Mouse (Mus musculus): Measurements from ENCODE around the gene Gtpbp3. TPM values are rescaled to one million over a fixed set of nuclear protein-coding genes. Genes with fewer than 3 reads are reported as not detected.

Gtpbp3 gene
- polyA plus RNA-seq, 1 experiment from 2014 or later: 12.6 TPM

- Histone ChIP-seq H3K4me3 (replicated peaks) (no peak overlapping the region), H3K27me3 (no peaks in the 10 kb centered on the region), H3K36me3 (replicated peaks) (peaks cover 47% of the 10 kb centered on the region), H3K4me1 (peaks cover 27% of the 10 kb centered on the region), H3K27ac (no peak overlapping the region), H3K9ac (no peak overlapping the region), H3K4me2 (no peak overlapping the region), H3K9me3 (no peaks in the 10 kb centered on the region)
- no peak for ATAC-seq (ENCODE audit: low FRiP score)
- WGBS: 96% methylated on average over 17 of the region's 17 CpGs
These were observed 16.0 kb upstream of the Gtpbp3 start for GRCm38 (mm10) chr8:71471861-71472260.

- no peak overlapping the region for H3K4me3 ChIP-seq (replicated peaks)
- no peaks in the 10 kb centered on the region for H3K27me3 ChIP-seq
- H3K4me2 ChIP-seq: no peak overlapping the region
- H3K4me1 ChIP-seq: peaks cover 37% of the 10 kb centered on the region
- no peaks in the 10 kb centered on the region for H3K9me3 ChIP-seq
- no peak overlapping the region for H3K27ac ChIP-seq
- 82% methylated on average over 8 of the region's 8 CpGs for WGBS
- ATAC-seq (ENCODE audit: low FRiP score): no peak
- peaks cover 50% of the 10 kb centered on the region for H3K36me3 ChIP-seq (replicated peaks)
- H3K9ac ChIP-seq: no peak overlapping the region
These were observed 15.1 kb upstream of the Gtpbp3 start for GRCm38 (mm10) chr8:71472601-71473386.

DNA sequence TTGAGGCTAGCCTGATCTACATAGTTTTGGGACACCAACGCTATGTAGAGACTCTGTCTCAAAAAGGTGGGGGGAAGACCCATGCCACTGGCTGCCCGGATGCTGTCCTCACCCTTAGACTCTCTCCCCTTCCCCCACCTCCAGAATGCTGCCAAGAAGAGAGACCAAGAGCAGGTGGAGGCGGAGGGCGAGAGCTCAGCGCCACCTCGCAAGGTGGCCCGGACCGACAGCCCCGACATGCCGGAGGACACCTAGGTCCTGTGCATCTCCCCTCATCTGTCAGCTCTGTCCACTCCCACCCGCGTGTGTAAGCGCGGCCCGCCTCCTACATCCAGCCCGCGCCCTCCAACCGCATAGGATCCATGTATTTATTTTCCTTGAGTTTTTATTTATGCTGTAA is 13.6 kb upstream of the Gtpbp3 start:
- H3K27ac ChIP-seq: no peak overlapping the region
- no peak overlapping the region for H3K4me2 ChIP-seq
- peaks cover 34% of the 10 kb centered on the region for H3K4me1 ChIP-seq
- 94% methylated on average over 18 of the region's 18 CpGs for WGBS
- H3K4me3 ChIP-seq (replicated peaks): no peak overlapping the region
- H3K9me3 ChIP-seq: no peaks in the 10 kb centered on the region
- H3K36me3 ChIP-seq (replicated peaks): peaks cover 63% of the 10 kb centered on the region
- no peaks in the 10 kb centered on the region for H3K27me3 ChIP-seq
- ATAC-seq (ENCODE audit: low FRiP score): no peak
- H3K9ac ChIP-seq: no peak overlapping the region

DNA sequence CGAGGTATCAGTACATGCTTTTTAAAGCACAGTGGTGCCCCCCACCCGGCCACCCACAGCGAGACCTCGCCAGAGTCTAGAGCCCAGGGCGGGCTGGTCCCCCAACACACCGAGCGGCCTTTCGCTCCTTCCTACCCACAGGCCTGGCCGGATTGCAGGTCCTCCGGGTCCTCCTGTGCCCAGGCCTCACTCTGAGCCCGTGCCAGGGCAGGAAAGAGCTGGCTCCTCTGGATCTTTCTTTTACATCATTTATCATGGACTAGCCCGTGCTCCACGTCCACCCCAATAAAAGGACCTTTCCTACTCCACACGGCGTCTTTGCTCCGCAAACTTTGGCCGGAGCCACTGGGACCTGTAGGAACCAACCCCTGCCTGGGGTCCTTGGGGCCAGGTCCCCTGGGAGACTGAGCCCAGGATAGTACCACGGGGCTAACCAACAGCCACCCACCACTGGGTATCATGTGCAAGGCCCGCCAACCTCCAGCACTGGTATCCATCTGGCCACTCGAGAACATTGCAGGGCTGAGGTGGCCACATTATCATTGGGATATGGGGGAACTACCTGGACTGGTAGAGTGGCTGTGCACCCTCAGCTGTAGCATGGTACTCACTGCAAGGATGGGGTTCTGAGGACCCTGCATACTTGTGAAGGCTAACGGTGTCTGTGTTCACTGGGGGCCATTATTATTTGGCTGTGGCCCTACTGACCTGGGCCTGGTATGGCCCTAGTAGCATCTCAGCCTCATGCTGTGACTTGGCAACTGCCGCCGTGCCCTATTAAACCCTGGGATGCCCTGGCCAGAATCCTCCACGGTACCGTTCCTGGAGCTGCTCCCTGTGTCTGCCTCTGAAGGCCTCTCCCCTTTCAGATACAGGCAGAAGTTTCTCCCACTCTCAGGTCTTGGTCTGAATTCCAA is 12.9 kb upstream of the Gtpbp3 start:
- H3K27me3 ChIP-seq: no peaks in the 10 kb centered on the region
- H3K9me3 ChIP-seq: no peaks in the 10 kb centered on the region
- H3K9ac ChIP-seq: no peak overlapping the region
- H3K36me3 ChIP-seq (replicated peaks): peaks cover 70% of the 10 kb centered on the region
- 91% methylated on average over 25 of the region's 25 CpGs for WGBS
- no peak for ATAC-seq (ENCODE audit: low FRiP score)
- H3K4me2 ChIP-seq: peak overlapping the region; percentile 90; the same call in 1 of the 2 replicates
- no peak overlapping the region for H3K27ac ChIP-seq
- H3K4me3 ChIP-seq (replicated peaks): no peak overlapping the region
- peaks cover 29% of the 10 kb centered on the region for H3K4me1 ChIP-seq

DNA sequence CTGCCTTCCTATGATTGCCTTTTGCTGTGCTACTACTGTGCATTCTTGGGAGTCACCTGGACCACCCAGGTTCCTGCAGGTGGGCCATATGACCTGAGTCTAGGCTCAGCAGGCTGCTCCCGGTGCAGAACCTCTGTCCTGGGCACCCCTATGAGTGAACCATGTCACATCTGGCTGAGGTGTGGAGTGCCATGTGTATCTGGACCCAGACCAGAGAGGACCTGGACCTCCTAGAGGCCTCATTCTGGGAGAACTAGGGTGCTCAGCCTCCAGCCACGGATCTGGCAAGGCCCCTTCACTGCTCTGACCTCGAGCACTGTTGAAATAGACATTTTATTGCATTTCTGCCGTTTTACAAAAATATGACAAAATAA is 12.2 kb upstream of the Gtpbp3 start:
- H3K27ac ChIP-seq: peak overlapping the region; percentile 90; the same call in 1 of the 2 replicates
- peak overlapping the region; percentile 64 for H3K4me3 ChIP-seq (replicated peaks)
- peak; percentile 23 for ATAC-seq (ENCODE audit: low FRiP score)
- H3K4me2 ChIP-seq: peak overlapping the region; percentile 90
- peaks cover 76% of the 10 kb centered on the region for H3K36me3 ChIP-seq (replicated peaks)
- peaks cover 23% of the 10 kb centered on the region for H3K4me1 ChIP-seq
- peak overlapping the region; percentile 72; the same call in 1 of the 2 replicates for H3K9ac ChIP-seq
- no peaks in the 10 kb centered on the region for H3K9me3 ChIP-seq
- 30% methylated on average over 4 of the region's 4 CpGs for WGBS
- no peaks in the 10 kb centered on the region for H3K27me3 ChIP-seq

- WGBS: under 1% methylated on average over 97 of the region's 121 CpGs
- ATAC-seq (ENCODE audit: low FRiP score): peak; percentile 63
- Histone ChIP-seq H3K27me3 (no peaks in the 10 kb centered on the region), H3K36me3 (replicated peaks) (peaks cover 77% of the 10 kb centered on the region), H3K4me3 (replicated peaks) (peak overlapping the region; percentile 64), H3K9me3 (no peaks in the 10 kb centered on the region), H3K9ac (peak overlapping the region; percentile 72), H3K4me1 (peaks cover 22% of the 10 kb centered on the region), H3K27ac (peak overlapping the region; percentile 90), H3K4me2 (peak overlapping the region; percentile 90)
These were observed 11.6 kb upstream of the Gtpbp3 start for GRCm38 (mm10) chr8:71476099-71476940.

DNA sequence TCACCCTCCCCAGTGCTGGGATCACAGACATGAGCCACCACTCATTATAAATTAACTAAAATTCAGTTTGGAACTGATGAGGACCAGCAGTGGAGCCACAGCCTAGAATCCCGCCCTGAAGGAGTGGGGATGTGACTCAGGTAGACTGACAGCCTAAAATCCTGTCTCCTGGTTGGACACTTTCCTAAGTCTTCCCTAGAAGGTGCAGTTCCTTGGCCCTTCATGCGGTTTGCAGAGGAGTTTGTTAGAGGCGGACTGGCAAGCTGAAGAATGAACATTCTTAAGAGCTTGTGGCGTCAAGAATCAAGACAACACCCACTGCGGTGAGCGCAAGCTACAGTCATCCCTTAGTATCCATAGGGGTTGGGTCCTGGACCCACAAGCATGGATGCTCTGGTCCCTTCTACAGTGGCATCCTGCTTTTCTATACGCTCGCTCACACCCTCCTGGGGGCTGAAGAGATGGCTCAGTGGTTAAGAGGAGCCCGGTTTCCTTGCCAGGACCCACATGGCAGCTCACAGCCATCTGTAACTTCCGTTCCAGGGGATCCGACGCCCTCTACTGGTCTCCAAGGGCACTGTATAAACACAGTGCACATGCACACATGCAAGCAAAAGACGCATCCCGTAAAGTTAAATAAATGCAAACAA is 10.6 kb upstream of the Gtpbp3 start:
- H3K27ac ChIP-seq: peak overlapping the region; percentile 90
- H3K9me3 ChIP-seq: no peaks in the 10 kb centered on the region
- H3K4me1 ChIP-seq: peaks cover 25% of the 10 kb centered on the region
- H3K36me3 ChIP-seq (replicated peaks): peaks cover 77% of the 10 kb centered on the region
- H3K9ac ChIP-seq: peak overlapping the region; percentile 72
- 43% methylated on average over 14 of the region's 14 CpGs for WGBS
- peak overlapping the region; percentile 64 for H3K4me3 ChIP-seq (replicated peaks)
- ATAC-seq (ENCODE audit: low FRiP score): no peak
- no peaks in the 10 kb centered on the region; the same call in 1 of the 2 replicates for H3K27me3 ChIP-seq
- peak overlapping the region; percentile 90 for H3K4me2 ChIP-seq

GRCm38 (mm10) chr8:71478943-71479342 is 9.0 kb upstream of the Gtpbp3 start:
- no peaks in the 10 kb centered on the region for H3K9me3 ChIP-seq
- H3K4me2 ChIP-seq: no peak overlapping the region
- no peak overlapping the region for H3K4me3 ChIP-seq (replicated peaks)
- no peak overlapping the region for H3K27ac ChIP-seq
- 0 out of 2 replicates have a peak overlapping the region, but pooled peaks have one; percentile 40 for H3K9ac ChIP-seq
- no peak for ATAC-seq (ENCODE audit: low FRiP score)
- H3K4me1 ChIP-seq: peaks cover 32% of the 10 kb centered on the region
- WGBS: 91% methylated on average over 11 of the region's 11 CpGs
- no peaks in the 10 kb centered on the region; the same call in 1 of the 2 replicates for H3K27me3 ChIP-seq
- peaks cover 76% of the 10 kb centered on the region for H3K36me3 ChIP-seq (replicated peaks)

DNA sequence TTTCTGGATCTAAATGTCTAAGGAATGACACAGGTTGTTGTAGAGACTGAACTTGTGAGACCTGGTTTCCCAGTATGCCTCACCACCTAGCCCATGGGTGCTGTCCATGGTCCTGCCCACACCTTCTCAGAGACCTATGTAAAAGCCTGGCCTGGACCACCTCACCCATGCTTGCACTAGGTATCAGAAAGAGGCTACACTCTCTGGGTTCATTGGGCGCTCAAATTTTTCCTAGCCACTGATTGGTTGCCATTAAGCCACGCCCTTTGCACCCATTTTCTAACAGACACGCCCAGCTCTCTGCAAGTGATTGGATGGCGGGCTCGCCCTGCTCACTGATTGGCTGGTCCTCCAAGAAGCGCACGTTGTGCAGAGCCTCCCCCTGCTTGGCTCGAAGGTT is 4.0 kb upstream of the Gtpbp3 start:
- Histone ChIP-seq H3K4me3 (replicated peaks) (no peak overlapping the region; the same call in 1 of the 2 replicates), H3K9me3 (no peaks in the 10 kb centered on the region), H3K27ac (no peak overlapping the region), H3K4me1 (peaks cover 43% of the 10 kb centered on the region), H3K4me2 (no peak overlapping the region), H3K27me3 (no peaks in the 10 kb centered on the region; the same call in 1 of the 2 replicates), H3K9ac (no peak overlapping the region), H3K36me3 (replicated peaks) (peaks cover 59% of the 10 kb centered on the region)
- 52% methylated on average over 8 of the region's 8 CpGs for WGBS
- ATAC-seq (ENCODE audit: low FRiP score): no peak

GRCm38 (mm10) chr8:71484736-71485135 is 3.2 kb upstream of the Gtpbp3 start:
- Histone ChIP-seq H3K4me2 (peak overlapping the region; percentile 75), H3K27me3 (no peaks in the 10 kb centered on the region; the same call in 1 of the 2 replicates), H3K9me3 (no peaks in the 10 kb centered on the region), H3K27ac (no peak overlapping the region), H3K4me3 (replicated peaks) (peak overlapping the region; percentile 92), H3K36me3 (replicated peaks) (peaks cover 52% of the 10 kb centered on the region), H3K9ac (peak overlapping the region; percentile 99), H3K4me1 (peaks cover 51% of the 10 kb centered on the region)
- 91% methylated on average over 19 of the region's 19 CpGs for WGBS
- ATAC-seq (ENCODE audit: low FRiP score): no peak
